Mouse (Mus musculus): Measurements from ENCODE around the gene Lamc2.

The Lamc2 gene

GRCm38 (mm10) chr1:153126491-153127381, 59.5 kb downstream of the Lamc2 start:
- peak; percentile 71 to 79 for DNase-seq

- no peak for DNase-seq
Observed at GRCm38 (mm10) chr1:153125287-153126275, 60.7 kb downstream of the Lamc2 start.

DNA sequence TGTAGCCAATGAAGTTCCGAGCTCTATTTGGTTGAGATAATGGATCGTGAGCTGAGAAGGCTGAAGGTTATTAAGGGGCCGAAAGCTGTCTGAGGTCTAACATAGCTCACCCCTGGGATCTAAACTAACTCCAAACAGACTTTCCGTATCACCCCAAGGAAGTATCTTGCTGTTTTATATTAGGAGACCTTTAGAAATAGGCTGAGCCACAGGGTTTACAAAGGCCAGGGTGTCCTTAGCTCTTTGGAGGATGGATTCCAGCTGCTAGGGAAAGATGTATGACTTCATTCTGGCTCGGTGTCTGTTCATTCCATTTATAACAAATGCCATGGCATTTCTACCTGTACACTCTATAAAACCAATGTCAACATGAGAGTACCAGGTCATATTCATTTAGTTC, 61.7 kb downstream of the Lamc2 start:
- DNase-seq: no peak

- no peak for DNase-seq
Observed at GRCm38 (mm10) chr1:153122764-153123163, 63.5 kb downstream of the Lamc2 start.

DNA sequence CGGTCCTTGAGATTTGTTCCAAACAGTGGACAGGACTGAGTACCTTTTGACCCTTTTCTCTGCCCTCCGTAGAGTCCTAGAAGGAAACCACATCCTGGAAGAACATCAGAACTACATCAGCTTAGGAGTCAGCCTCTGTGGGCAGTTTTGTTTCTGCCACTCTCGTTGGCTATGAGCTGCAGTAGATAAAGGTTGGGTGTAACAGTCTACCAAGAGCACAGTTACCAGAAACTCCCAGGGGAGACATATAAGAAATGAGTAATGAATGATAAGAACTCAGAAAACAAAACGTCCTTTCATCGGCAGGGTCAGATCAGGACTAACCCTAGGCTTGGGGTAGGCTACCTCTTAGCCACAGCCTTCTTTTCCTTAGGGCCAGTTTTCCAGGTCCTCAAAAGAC, 64.9 kb downstream of the Lamc2 start:
- DNase-seq: no peak

DNA sequence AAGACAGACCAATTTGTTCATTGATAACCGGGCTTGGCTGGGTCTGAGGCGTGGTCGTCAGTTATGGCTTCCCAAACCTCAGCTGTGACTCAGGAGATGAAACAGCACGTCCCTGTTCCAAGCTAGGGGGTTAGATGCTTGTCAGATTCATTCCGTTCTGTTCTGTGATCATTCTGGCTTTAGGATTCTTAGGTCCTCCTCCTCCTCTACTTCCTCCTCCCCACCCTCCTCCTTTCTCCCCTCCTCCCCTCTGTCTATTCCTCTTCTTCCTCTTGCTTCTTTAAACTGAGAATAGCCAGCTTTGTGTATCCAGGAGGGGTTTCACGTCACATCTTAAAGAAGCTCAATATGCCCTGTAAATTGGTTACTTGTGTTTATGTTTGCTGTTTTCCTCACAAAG, 65.7 kb downstream of the Lamc2 start:
- no peak for DNase-seq

DNA sequence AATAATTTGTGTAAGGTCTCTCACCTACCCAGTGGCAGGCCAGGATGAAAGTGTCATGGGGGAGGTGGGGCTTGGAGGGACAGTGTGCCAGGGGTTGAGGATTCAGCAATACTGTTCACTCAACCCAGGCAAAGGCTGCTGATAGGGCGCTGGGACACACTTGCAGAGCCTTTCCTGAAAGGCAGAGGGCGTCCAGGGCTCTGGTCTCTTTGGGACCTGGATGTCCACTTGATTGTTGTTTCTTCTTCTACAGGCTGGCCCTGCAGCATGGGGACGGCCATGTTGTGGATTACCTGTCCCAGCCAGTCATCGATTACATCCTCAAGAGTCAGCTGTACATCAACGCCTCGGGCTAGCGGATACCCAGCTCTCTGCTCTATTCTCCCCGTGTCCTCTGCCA, 70.9 kb downstream of the Lamc2 start:
- no peak for DNase-seq

DNA sequence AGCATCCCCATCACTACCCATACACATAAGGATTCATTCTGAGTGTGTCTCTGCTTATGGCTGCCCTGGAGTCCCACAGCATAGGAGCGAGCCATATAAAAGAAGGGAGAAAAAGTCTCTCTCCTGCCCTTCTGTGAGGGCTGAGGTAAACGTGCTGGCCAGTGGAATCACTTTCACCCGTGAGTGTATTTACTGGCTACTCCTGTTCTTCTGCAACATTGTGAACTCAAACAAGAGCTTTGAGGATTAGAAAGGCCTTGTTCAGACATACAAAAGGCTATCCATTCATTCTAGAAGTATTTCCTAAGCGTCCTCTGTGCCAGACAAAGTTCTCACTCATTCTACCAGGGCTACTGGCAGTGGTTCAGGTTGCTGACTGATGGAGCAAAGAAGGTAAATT, 74.7 kb downstream of the Lamc2 start:
- DNase-seq: no peak

DNA sequence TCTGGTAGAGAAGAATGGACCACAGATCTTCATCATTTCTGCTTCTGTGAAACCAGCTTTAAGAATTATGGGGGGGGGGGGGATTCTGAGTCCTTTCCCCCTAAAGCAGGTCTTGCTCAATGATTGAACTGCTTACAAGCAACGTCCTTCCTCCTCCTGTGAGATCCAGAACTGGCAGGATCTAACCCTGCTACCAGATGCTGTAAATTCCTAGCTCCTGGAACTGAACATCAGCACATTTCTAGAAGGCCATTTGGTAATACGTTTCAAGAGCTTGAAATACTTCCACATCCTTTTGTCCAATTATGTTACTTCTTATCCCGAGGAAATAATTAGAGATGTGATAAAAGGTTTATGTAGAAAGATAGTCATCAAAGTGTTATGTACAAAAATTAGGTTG, 76.4 kb downstream of the Lamc2 start:
- DNase-seq: no peak

GRCm38 (mm10) chr1:153109346-153109745, 76.9 kb downstream of the Lamc2 start:
- no peak for DNase-seq

- peak; percentile 68 to 82 for DNase-seq
Observed at GRCm38 (mm10) chr1:153107866-153108265, 78.4 kb downstream of the Lamc2 start.

DNA sequence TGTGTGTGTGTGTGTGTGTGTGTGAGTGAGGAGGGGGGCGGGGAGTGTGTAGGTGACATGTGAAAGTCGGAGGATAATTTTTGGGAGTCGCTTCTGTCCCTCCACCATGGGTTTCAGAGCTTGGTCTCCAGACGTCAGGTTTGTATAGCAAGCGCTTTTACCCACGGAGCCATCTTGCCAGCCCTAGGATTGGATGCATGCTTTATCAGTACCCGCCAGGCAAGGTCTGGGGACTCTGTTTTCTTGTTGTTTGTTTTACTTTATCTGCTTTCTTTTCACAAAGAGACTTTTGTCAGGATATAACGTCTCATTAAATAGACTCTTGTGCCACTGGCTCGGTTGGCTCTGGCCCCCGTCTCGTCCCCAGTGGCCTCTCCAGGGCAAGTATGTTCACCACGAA, 81.4 kb downstream of the Lamc2 start:
- no peak for DNase-seq

GRCm38 (mm10) chr1:153103186-153103554, 83.1 kb downstream of the Lamc2 start:
- no peak for DNase-seq

- DNase-seq: no peak
Observed at GRCm38 (mm10) chr1:153102296-153103185, 83.7 kb downstream of the Lamc2 start.

- DNase-seq: peak; percentile 55 to 72
Observed at GRCm38 (mm10) chr1:153101327-153101880, 84.8 kb downstream of the Lamc2 start.

DNA sequence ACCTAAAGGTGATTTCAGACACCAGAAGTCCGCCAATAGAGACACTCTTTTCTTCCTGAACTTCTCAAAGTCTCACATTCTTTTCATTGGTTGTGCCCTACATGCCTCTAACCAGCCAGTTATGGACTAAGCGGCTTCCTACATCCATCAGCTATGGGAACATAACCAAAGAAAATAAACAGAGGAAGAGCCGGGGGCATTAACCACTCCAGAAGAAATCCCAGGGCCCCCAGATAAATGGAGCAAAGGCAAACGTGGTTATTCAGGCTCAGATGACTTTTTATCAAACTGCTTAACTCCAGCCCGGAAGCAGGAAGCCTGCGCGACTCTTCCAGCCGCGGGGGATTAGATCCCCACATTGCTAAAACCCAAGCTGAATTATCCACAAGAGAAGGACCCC, 85.3 kb downstream of the Lamc2 start:
- no peak for DNase-seq

- DNase-seq: no peak
Observed at GRCm38 (mm10) chr1:153098586-153098985, 87.7 kb downstream of the Lamc2 start.

GRCm38 (mm10) chr1:153097017-153097675, 89.1 kb downstream of the Lamc2 start:
- no peak for DNase-seq

- DNase-seq: no peak
Observed at GRCm38 (mm10) chr1:153095826-153096727, 90.2 kb downstream of the Lamc2 start.

DNA sequence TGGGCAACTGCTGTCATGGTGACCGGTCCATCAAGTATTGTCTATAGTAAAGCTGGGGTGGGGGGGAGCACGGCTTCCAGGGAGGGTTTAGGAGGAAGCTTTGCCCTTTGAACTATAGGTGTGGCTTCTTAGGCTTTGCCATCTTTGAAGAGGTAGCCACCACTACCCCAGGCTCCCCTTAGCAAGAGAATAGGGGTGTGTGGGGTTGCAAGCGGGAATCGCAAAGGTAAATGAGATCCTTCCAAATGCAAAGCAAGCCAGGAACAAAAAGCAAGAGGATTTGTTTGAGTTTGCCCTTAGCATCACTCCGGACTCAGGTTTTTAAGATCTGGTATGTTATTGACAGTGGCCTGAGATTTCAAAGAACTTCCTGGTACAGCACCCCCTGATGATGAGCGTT, 90.9 kb downstream of the Lamc2 start:
- no peak for DNase-seq
